Mouse (Mus musculus): Measurements from ENCODE around the gene Ep400.

- no peak for TF ChIP-seq POLR2A (IDR thresholded peaks at IDR 0.05; ENCODE audit: low read depth, low read length)
- TF ChIP-seq CTCF (IDR thresholded peaks at IDR 0.05; ENCODE audit: extremely low read depth, insufficient read depth, insufficient read length, insufficient replicate concordance), result no peak
These were observed 12.6 kb upstream of the Ep400 start for GRCm38 (mm10) chr5:110783150-110783549.
